Mouse (Mus musculus) embryonic facial prominence, embryonic 14.5 days (tissue): ENCODE results near the gene Mgat1. TPM values are rescaled to one million over a fixed set of nuclear protein-coding genes. Genes with fewer than 3 reads are reported as not detected.
A peak's percentile ranks its signal among the peaks of the same experiment; 100 is the strongest.

Experiments used
- ATAC-seq: fragments of 200-750 bp; cut with Nextera tagmentation; 2 replicates; pipeline ENCODE4 v1.8.0; 2017; ENCODE audit warnings: low read depth, moderate number of reproducible peaks, moderate TSS enrichment
- DNase-seq: peaks from one replicate; pipeline ENCODE4 v3.0.0-alpha.2; 2015; ENCODE audit warnings: low spot score
- H3K27ac ChIP-seq: fragments of 300-500 bp; sonication (generic); replicated peaks from 2 replicates; pipeline ENCODE4 v1.5.1; 2014; ENCODE audit warnings: low read depth, mild to moderate bottlenecking, low read length, moderate library complexity
- H3K27me3 ChIP-seq: fragments of 300-500 bp; sonication (generic); replicated peaks from 2 replicates; pipeline ENCODE4 v1.6.1; 2014; ENCODE audit warnings: low read length; ENCODE audit not compliant: control insufficient read depth, insufficient read depth
- H3K36me3 ChIP-seq: fragments of 300-500 bp; sonication (generic); 2 replicates; pipeline ENCODE4 v1.6.1; 2014; ENCODE audit warnings: low read length, mixed read lengths; ENCODE audit not compliant: control insufficient read depth, insufficient read depth
- H3K4me1 ChIP-seq: fragments of 300-500 bp; sonication (generic); 2 replicates; pipeline ENCODE4 v1.6.1; 2014; ENCODE audit warnings: antibody characterized with exemption, low read length; ENCODE audit not compliant: control insufficient read depth, insufficient read depth
- H3K4me2 ChIP-seq: fragments of 300-500 bp; sonication (generic); 2 replicates; pipeline ENCODE4 v1.6.1; 2014; ENCODE audit warnings: low read depth, mild to moderate bottlenecking, low read length, moderate library complexity, mixed read lengths
- H3K4me3 ChIP-seq: fragments of 300-500 bp; sonication (generic); 2 replicates; pipeline ENCODE4 v1.5.1; 2014; ENCODE audit warnings: low read depth, mild to moderate bottlenecking, low read length
- H3K9ac ChIP-seq: fragments of 300-500 bp; sonication (generic); 2 replicates; pipeline ENCODE4 v1.6.1; 2014; ENCODE audit warnings: low read depth, mild to moderate bottlenecking, low read length, moderate library complexity, mixed read lengths
- H3K9me3 ChIP-seq: fragments of 300-500 bp; sonication (generic); 2 replicates; pipeline ENCODE4 v1.6.1; 2016; ENCODE audit warnings: low read length; ENCODE audit not compliant: control insufficient read depth
- WGBS: fragments of 180-500 bp; shearing (Covaris S2); extraction: QIAGEN DNeasy Blood & Tissue Kit; methylation state at CpG from one replicate; pipeline ENCODE4 v1.1.7; 2014; 5-methylcytosine and 5-hydroxymethylcytosine counted together
- polyA plus RNA-seq: library from polyadenylated mRNA; unstranded; fragments of >200 nt; fragmentation: Nextera tagmentation; extraction: Ambion mirVana; gene quantifications from 2 replicates; pipeline ENCODE4 v1.2.1, GENCODE M21; 2014

The Mgat1 gene
- polyA plus RNA-seq, 1 experiment from 2014 or later = 67.3 TPM

DNA sequence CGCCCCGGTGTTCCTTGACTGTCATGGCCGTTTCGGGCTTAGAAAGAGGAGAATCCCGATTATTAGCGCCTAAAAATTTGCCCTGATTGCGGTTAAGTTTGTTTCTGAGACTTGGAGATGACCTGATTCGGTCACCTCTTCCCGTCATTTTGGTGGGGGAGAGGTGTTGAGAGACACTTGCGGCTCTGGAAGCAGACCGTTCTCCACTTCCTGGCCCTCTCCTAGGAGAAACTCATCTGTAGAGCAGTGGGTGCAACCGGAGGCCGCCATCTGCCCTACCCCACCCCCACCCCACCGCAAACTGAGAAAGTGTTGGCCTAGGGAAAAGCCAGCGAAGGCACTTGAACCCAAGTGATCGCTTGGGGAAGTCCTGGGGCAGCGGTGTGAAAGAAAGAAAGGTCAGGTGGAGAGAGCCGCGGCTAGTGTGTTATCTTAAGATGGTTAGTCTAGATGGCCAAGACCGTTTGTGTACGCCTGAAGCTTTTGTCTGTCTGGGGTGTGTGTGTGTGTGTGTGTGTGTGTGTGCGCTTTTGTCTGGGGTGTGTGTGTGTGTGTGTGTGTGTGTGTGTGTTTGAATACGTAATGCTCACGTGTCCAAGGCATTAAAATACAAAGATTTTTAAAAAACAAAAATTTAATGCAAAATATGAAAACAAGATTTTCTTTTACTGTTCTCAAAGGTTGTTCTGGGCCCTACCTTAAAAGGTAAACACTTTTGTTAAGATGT is 40.1 kb upstream of the Mgat1 start:
- peak overlapping the region; percentile 99 for H3K9ac ChIP-seq
- 0% methylated on average over 19 of the region's 24 CpGs for WGBS
- DNase-seq = peak; percentile 68
- H3K4me1 ChIP-seq = peaks cover 13% of the 10 kb centered on the region; the same call in 1 of the 2 replicates
- H3K27ac ChIP-seq = peak overlapping the region; percentile 99
- no peaks in the 10 kb centered on the region for H3K9me3 ChIP-seq
- peaks cover 14% of the 10 kb centered on the region; the same call in 1 of the 2 replicates for H3K36me3 ChIP-seq
- no peaks in the 10 kb centered on the region for H3K27me3 ChIP-seq
- H3K4me3 ChIP-seq = peak overlapping the region; percentile 90
- peak overlapping the region; percentile 68 for H3K4me2 ChIP-seq
- ATAC-seq = peak; percentile 77

DNA sequence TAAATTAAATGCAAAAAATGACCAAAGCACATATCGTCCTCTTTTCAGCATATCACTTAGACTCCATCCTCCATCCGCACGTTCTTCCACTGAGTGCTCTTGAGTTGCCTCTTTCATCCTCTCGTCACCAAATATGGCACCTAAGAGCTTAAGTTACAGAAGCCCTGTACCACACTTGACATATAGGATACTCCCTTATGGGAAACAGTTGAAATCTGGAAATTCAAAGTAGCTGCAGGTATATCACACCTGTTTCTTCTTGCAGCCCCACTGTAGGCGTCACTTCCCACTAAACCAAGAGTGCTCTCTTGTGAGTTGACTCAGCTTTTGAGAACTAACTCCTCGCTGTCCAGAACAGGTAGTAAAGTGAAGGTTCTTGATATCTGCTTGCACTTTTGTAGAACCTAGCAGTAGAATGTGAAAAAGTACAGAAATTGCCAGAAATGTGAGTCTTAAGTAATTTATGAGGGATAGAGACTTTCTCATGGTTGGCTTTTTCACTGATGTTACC is 38.9 kb upstream of the Mgat1 start:
- Histone ChIP-seq H3K9ac (no peak overlapping the region), H3K27me3 (no peaks in the 10 kb centered on the region), H3K4me2 (peak overlapping the region; percentile 68), H3K4me1 (peaks cover 13% of the 10 kb centered on the region; the same call in 1 of the 2 replicates), H3K27ac (no peak overlapping the region), H3K4me3 (no peak overlapping the region), H3K9me3 (no peaks in the 10 kb centered on the region), H3K36me3 (peaks cover 14% of the 10 kb centered on the region; the same call in 1 of the 2 replicates)
- DNase-seq (no peak), ATAC-seq (no peak)
- 80% methylated on average over 6 of the region's 6 CpGs for WGBS

- Histone ChIP-seq H3K27me3 (no peaks in the 10 kb centered on the region), H3K4me2 (no peak overlapping the region), H3K4me1 (peaks cover 7% of the 10 kb centered on the region; the same call in 1 of the 2 replicates), H3K9me3 (no peaks in the 10 kb centered on the region), H3K4me3 (no peak overlapping the region), H3K36me3 (peaks cover 22% of the 10 kb centered on the region), H3K9ac (no peak overlapping the region), H3K27ac (no peak overlapping the region)
- DNase-seq (no peak), ATAC-seq (no peak)
- WGBS = 97% methylated on average over 1 of the region's 1 CpGs
These were observed 36.5 kb upstream of the Mgat1 start for GRCm38 (mm10) chr11:49207495-49207894.

GRCm38 (mm10) chr11:49212577-49212976 is 31.4 kb upstream of the Mgat1 start:
- Histone ChIP-seq H3K27me3 (no peaks in the 10 kb centered on the region), H3K4me3 (no peak overlapping the region), H3K27ac (no peak overlapping the region), H3K9ac (no peak overlapping the region), H3K4me1 (no peaks in the 10 kb centered on the region), H3K36me3 (peaks cover 50% of the 10 kb centered on the region), H3K9me3 (no peaks in the 10 kb centered on the region), H3K4me2 (no peak overlapping the region)
- DNase-seq = no peak
- no peak for ATAC-seq

DNA sequence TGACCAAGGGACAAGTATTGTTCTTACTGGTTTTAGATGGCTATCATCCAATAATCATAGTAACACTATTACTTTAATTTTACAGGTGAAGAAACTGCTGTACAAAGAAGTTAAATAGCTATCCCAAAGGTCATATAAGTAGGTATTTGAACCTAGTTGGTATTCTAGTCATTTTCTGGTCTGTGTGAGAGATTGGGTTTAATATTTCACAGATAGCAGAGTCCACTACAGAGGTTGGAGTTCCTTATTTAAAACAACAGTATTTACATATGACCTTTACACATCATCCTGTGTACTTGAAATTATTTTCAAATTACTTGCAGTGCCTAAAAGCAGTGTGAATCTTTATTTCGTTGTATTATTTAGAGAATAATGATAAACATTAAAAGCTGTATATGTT is 30.5 kb upstream of the Mgat1 start:
- H3K27ac ChIP-seq = no peak overlapping the region
- no peak overlapping the region for H3K4me3 ChIP-seq
- H3K36me3 ChIP-seq = peaks cover 50% of the 10 kb centered on the region
- ATAC-seq (no peak), DNase-seq (no peak)
- H3K27me3 ChIP-seq = no peaks in the 10 kb centered on the region
- H3K4me2 ChIP-seq = no peak overlapping the region
- H3K9me3 ChIP-seq = no peaks in the 10 kb centered on the region
- no peaks in the 10 kb centered on the region for H3K4me1 ChIP-seq
- WGBS = 95% methylated on average over 1 of the region's 1 CpGs
- H3K9ac ChIP-seq = no peak overlapping the region

DNA sequence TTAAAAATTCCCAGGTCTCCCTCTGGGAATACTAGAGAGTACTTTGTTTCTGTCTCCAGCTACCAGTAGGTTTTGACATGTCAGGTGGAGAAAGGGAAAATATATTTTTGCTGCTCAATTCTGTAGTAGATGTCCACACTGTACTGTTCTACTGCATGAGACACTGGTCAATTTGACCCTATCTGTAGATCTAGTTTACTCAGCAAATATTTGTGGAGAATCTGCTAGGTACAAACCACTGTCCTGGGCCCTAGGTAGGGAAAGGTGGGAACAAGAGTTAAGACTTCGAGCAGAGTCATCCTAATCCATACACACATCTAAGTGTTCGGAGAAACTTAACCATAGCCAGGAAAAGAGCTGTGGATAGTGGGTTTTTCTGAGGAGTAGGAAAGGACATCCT is 24.7 kb upstream of the Mgat1 start:
- ATAC-seq (no peak), DNase-seq (no peak)
- Histone ChIP-seq H3K4me3 (no peak overlapping the region), H3K4me1 (no peaks in the 10 kb centered on the region), H3K4me2 (no peak overlapping the region), H3K9ac (no peak overlapping the region), H3K27me3 (no peaks in the 10 kb centered on the region), H3K36me3 (peaks cover 38% of the 10 kb centered on the region), H3K27ac (no peak overlapping the region), H3K9me3 (no peaks in the 10 kb centered on the region)
- 96% methylated on average over 2 of the region's 2 CpGs for WGBS

- no peak for DNase-seq
- H3K4me2 ChIP-seq = no peak overlapping the region
These were observed 19.5 kb upstream of the Mgat1 start for GRCm38 (mm10) chr11:49224455-49224854.

DNA sequence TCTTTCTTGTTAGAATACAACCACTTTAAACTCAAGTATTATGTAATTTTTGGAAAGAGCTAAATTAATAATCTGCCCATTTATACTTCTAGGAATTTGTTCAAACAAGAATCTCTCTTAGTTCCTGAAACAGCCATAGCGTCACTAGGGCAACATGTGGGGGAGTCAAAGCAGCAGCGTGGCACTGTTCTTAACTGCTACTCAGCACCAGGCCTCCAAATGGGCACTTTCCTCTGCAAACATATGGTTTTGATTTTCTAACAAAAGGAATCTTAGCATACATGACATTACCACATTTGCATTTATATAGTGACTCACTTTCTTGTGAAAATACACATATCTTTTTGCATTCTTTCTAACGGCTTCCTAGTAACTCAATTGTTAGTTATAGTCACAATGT is 11.2 kb upstream of the Mgat1 start:
- WGBS = 47% methylated on average over 3 of the region's 3 CpGs
- no peak overlapping the region for H3K4me3 ChIP-seq
- H3K27ac ChIP-seq = no peak overlapping the region; the same call in 1 of the 2 replicates

More at GRCm38 (mm10) chr11:49224455-49224854, 19.5 kb upstream of the Mgat1 start:
- Histone ChIP-seq H3K27ac (no peak overlapping the region), H3K4me3 (no peak overlapping the region), H3K9me3 (no peaks in the 10 kb centered on the region), H3K4me1 (no peaks in the 10 kb centered on the region), H3K9ac (no peak overlapping the region), H3K36me3 (no peaks in the 10 kb centered on the region), H3K27me3 (no peaks in the 10 kb centered on the region)
- WGBS = 74% methylated on average over 1 of the region's 1 CpGs
- ATAC-seq = no peak

More for the DNA sequence above, 11.2 kb upstream of the Mgat1 start:
- ATAC-seq = no peak
- Histone ChIP-seq H3K36me3 (no peaks in the 10 kb centered on the region), H3K9me3 (no peaks in the 10 kb centered on the region), H3K27me3 (no peaks in the 10 kb centered on the region), H3K9ac (no peak overlapping the region), H3K4me2 (no peak overlapping the region), H3K4me1 (no peaks in the 10 kb centered on the region)
- peak; percentile 63 for DNase-seq
